Mouse (Mus musculus): ENCODE data around the gene Mbnl2.

- no peak for TF ChIP-seq CTCF (IDR thresholded peaks at IDR 0.05; ENCODE audit: low read depth, low read length)
- no peak for TF ChIP-seq TAL1 (conservative IDR thresholded peaks at IDR 0.05; ENCODE audit: low read depth, low read length)
- TF ChIP-seq POLR2AphosphoS5 (IDR thresholded peaks at IDR 0.05; ENCODE audit: insufficient replicate concordance, low read depth, low read length) = no peak
- no peak for TF ChIP-seq GATA1 (IDR thresholded peaks at IDR 0.05; ENCODE audit: borderline replicate concordance, low read length)
- no peak for TF ChIP-seq GATA2 (IDR thresholded peaks at IDR 0.05; ENCODE audit: borderline replicate concordance, low read depth, low read length)
Measured at GRCm38 (mm10) chr14:120259426-120259825, 16.0 kb upstream of the Mbnl2 start.

All from G1E (cell line).